Mouse (Mus musculus): Measurements from ENCODE around the gene Ppm1n.

GRCm38 (mm10) chr7:19316451-19317161 lies 36.7 kb upstream of the Ppm1n start:
- TF ChIP-seq CTCF (IDR thresholded peaks at IDR 0.05; ENCODE audit: control insufficient read depth, insufficient read depth, insufficient replicate concordance, low read depth, low read length) (no peak), POLR2A (IDR thresholded peaks at IDR 0.05; ENCODE audit: control insufficient read depth, low read depth, low read length) (no peak)
